Mouse (Mus musculus): ENCODE measurements around the gene Ino80d. TPM values are rescaled to one million over a fixed set of nuclear protein-coding genes. Genes with fewer than 3 reads are reported as not detected.

Ino80d gene
- polyA plus RNA-seq, 1 experiment from 2014 or later, result 11.1 TPM

GRCm38 (mm10) chr1:62929477-62929876, 185.0 kb downstream of the Ino80d start:
- Histone ChIP-seq H3K27ac (no peak overlapping the region), H3K9me3 (no peaks in the 10 kb centered on the region), H3K4me3 (no peak overlapping the region), H3K36me3 (replicated peaks) (no peaks in the 10 kb centered on the region), H3K4me1 (peaks cover 21% of the 10 kb centered on the region), H3K27me3 (ENCODE audit: poor library complexity, severe bottlenecking) (peaks cover 63% of the 10 kb centered on the region)
- 4% methylated on average over 8 of the region's 8 CpGs for WGBS
- DNase-seq (ENCODE audit: extremely low spot score, low spot score), result peak; percentile 75

- H3K27me3 ChIP-seq (ENCODE audit: poor library complexity, severe bottlenecking), result no peaks in the 10 kb centered on the region
- H3K4me1 ChIP-seq, result no peaks in the 10 kb centered on the region
- no peak for DNase-seq (ENCODE audit: extremely low spot score, low spot score)
- 93% methylated on average over 6 of the region's 6 CpGs for WGBS
- H3K36me3 ChIP-seq (replicated peaks), result no peaks in the 10 kb centered on the region
- H3K4me3 ChIP-seq, result no peak overlapping the region
- H3K9me3 ChIP-seq, result no peaks in the 10 kb centered on the region
- H3K27ac ChIP-seq, result no peak overlapping the region
Observed at GRCm38 (mm10) chr1:62919219-62919618, 195.2 kb downstream of the Ino80d start.

GRCm38 (mm10) chr1:62916609-62917008, 197.9 kb downstream of the Ino80d start:
- Histone ChIP-seq H3K9me3 (no peaks in the 10 kb centered on the region), H3K4me3 (no peak overlapping the region), H3K27ac (no peak overlapping the region), H3K36me3 (replicated peaks) (no peaks in the 10 kb centered on the region), H3K4me1 (peaks cover under 1% of the 10 kb centered on the region; the same call in 1 of the 2 replicates), H3K27me3 (ENCODE audit: poor library complexity, severe bottlenecking) (no peaks in the 10 kb centered on the region)
- no peak for DNase-seq (ENCODE audit: extremely low spot score, low spot score)
- 91% methylated on average over 9 of the region's 9 CpGs for WGBS

DNA sequence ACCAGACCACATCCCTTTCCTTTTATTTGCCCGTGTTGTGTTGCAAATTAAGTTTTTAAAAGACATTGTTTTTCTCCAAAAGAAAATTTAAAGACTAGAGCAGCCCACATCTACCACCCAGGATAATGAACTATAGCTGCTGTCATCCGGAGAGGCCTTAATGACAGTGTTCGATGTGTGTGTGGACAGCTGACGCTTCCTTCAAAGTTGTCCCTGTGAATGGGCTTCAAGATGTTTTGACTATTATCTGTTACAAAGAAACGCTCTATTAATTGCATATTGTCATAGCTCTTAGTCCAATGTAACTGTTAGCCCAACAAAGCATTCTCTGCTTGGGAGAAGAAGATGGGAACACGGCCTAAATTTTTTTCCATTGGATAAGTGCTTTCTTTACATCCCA, 200.0 kb downstream of the Ino80d start:
- DNase-seq (ENCODE audit: extremely low spot score, low spot score), result peak; percentile 4
- WGBS, result 89% methylated on average over 6 of the region's 6 CpGs
- H3K4me1 ChIP-seq, result peaks cover 11% of the 10 kb centered on the region

DNA sequence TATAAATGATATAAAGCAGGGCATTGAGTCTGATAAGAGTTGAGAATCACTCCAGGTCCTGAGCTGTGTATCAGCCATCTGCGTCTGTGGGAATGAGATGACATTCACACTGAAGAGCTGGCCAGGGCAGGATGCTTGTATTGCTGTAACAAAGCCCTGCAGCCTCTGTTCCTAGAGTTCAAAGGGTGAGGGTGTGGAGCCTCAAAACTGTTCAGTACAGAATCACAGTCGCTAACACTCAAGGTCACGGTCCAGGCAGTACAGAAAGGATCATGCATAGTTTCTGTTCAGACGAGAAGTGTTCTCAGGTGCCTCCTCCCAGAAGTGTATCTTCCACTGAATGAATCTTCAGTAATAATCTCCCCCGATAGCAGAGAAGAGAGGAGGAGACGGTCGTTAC, 203.0 kb downstream of the Ino80d start:
- no peak for DNase-seq (ENCODE audit: extremely low spot score, low spot score)
- Histone ChIP-seq H3K27me3 (ENCODE audit: poor library complexity, severe bottlenecking) (0 out of 2 replicates have a peak, but pooled peaks cover 10% of the 10 kb centered on the region), H3K4me3 (no peak overlapping the region), H3K9me3 (no peaks in the 10 kb centered on the region), H3K4me1 (peaks cover 21% of the 10 kb centered on the region), H3K36me3 (replicated peaks) (no peaks in the 10 kb centered on the region), H3K27ac (no peak overlapping the region)
- 76% methylated on average over 7 of the region's 7 CpGs for WGBS

More for the DNA sequence above, 200.0 kb downstream of the Ino80d start:
- H3K27ac ChIP-seq, result no peak overlapping the region
- no peaks in the 10 kb centered on the region for H3K36me3 ChIP-seq (replicated peaks)
- H3K27me3 ChIP-seq (ENCODE audit: poor library complexity, severe bottlenecking), result 0 out of 2 replicates have a peak, but pooled peaks cover 9% of the 10 kb centered on the region
- H3K4me3 ChIP-seq, result no peak overlapping the region
- H3K9me3 ChIP-seq, result no peaks in the 10 kb centered on the region

DNA sequence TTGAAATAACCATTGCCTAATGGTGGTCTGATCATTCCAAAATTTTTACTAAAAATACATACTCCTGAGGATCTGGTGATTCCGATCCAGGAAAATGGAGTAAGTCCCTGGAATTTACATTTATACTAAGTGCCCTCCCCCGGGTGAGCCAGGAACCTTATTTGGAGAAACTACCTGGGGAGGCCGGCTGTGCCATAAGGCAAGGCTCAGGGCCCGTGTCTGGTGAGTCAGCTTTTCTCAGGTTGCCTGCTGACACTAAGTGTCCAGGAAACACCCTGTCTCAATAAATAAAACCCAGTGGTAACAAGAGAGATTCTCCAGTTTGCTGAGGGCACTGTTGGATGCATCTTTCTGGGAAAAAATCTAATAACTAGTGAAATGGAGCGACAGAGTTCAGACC, 205.3 kb downstream of the Ino80d start:
- Histone ChIP-seq H3K9me3 (no peaks in the 10 kb centered on the region), H3K27me3 (ENCODE audit: poor library complexity, severe bottlenecking) (0 out of 2 replicates have a peak, but pooled peaks cover 10% of the 10 kb centered on the region), H3K4me1 (peaks cover 35% of the 10 kb centered on the region), H3K36me3 (replicated peaks) (no peaks in the 10 kb centered on the region), H3K27ac (no peak overlapping the region), H3K4me3 (no peak overlapping the region)
- DNase-seq (ENCODE audit: extremely low spot score, low spot score), result no peak
- WGBS, result 87% methylated on average over 5 of the region's 5 CpGs

GRCm38 (mm10) chr1:62908508-62908907, 206.0 kb downstream of the Ino80d start:
- no peaks in the 10 kb centered on the region for H3K36me3 ChIP-seq (replicated peaks)
- WGBS, result 66% methylated on average over 6 of the region's 6 CpGs
- no peak overlapping the region for H3K4me3 ChIP-seq
- no peak for DNase-seq (ENCODE audit: extremely low spot score, low spot score)
- H3K27ac ChIP-seq, result no peak overlapping the region
- 0 out of 2 replicates have a peak, but pooled peaks cover 10% of the 10 kb centered on the region for H3K27me3 ChIP-seq (ENCODE audit: poor library complexity, severe bottlenecking)
- peaks cover 35% of the 10 kb centered on the region for H3K4me1 ChIP-seq
- H3K9me3 ChIP-seq, result no peaks in the 10 kb centered on the region

Small RNA genes within 50 kb of the gene (microRNA-seq; reads per million reads assigned to microRNA genes)
- not detected for gene Gm24557
- gene Gm44468, result not detected

Other genes starting within 250 kb of the Ino80d start
- gene Eef1b2, start 62.2 kb upstream of the Ino80d start, polyA plus RNA-seq (2016; fragmentation: Nextera tagmentation; extraction: Ambion mirVana), result 642 and 649 TPM in 2 replicates
- 147 and 151 TPM in 2 replicates for gene Ndufs1, start 62.2 kb upstream of the Ino80d start, polyA plus RNA-seq (2016; fragmentation: Nextera tagmentation; extraction: Ambion mirVana)
- gene Gpr1, start 99.9 kb upstream of the Ino80d start, polyA plus RNA-seq (2016; fragmentation: Nextera tagmentation; extraction: Ambion mirVana), result 0.26 and 0.33 TPM in 2 replicates
- 21.6 and 25.1 TPM in 2 replicates for gene Zdbf2, start 158.6 kb upstream of the Ino80d start, polyA plus RNA-seq (2016; fragmentation: Nextera tagmentation; extraction: Ambion mirVana)

Measured in forebrain, embryonic 10.5 days (tissue).